Mouse (Mus musculus): ENCODE results near the gene Atp6v1fnb. TPM values are rescaled to one million over a fixed set of nuclear protein-coding genes. Genes with fewer than 3 reads are reported as not detected.

Atp6v1fnb gene
- total and polyA plus RNA-seq, 3 experiments: 1.3 TPM; not detected in 2

DNA sequence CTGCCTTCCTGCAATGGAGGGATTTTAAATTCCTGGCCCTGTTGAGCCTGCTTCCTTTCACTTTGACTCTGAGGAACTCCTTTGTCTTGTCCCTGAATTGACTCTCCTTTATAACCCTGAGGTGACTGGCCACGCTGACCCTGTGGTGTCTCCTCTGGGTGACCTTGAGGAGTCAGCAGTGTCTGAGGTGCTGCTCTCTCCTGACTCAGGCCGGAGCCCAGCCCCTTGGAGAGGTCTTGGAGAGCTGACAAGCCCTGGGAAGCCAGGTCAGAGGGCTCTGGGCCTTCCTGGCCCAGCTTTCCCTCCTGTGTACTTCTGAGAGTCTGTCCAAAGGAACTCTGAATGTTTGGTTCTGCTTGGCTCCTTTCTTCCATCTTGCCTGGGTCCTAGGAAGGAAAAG is 3.5 kb downstream of the Atp6v1fnb start:
- TF ChIP-seq TAL1 (conservative IDR thresholded peaks at IDR 0.05; ENCODE audit: low read depth, low read length) (no peak), GATA2 (IDR thresholded peaks at IDR 0.05; ENCODE audit: borderline replicate concordance, low read depth, low read length) (no peak), GATA1 (IDR thresholded peaks at IDR 0.05; ENCODE audit: borderline replicate concordance, low read length) (no peak), CTCF (IDR thresholded peaks at IDR 0.05; ENCODE audit: low read depth, low read length) (no peak), POLR2AphosphoS5 (IDR thresholded peaks at IDR 0.05; ENCODE audit: insufficient replicate concordance, low read depth, low read length) (no peak)
- peaks cover 18% of the 10 kb centered on the region for H3K4me1 ChIP-seq (ENCODE audit: insufficient read depth, low read depth, low read length)
- H3K4me3 ChIP-seq (ENCODE audit: low read depth, low read length): no peak overlapping the region
- H3K27me3 ChIP-seq (ENCODE audit: insufficient read depth, low read length): peaks cover 41% of the 10 kb centered on the region
- no peaks in the 10 kb centered on the region for H3K9me3 ChIP-seq (replicated peaks)
- DNase-seq (ENCODE audit: low spot score) (no peak), ATAC-seq (ENCODE audit: extremely low read depth, insufficient number of reproducible peaks, low FRiP score, poor library complexity, severe bottlenecking) (no peak)
- H3K36me3 ChIP-seq (replicated peaks): peaks cover 38% of the 10 kb centered on the region

DNA sequence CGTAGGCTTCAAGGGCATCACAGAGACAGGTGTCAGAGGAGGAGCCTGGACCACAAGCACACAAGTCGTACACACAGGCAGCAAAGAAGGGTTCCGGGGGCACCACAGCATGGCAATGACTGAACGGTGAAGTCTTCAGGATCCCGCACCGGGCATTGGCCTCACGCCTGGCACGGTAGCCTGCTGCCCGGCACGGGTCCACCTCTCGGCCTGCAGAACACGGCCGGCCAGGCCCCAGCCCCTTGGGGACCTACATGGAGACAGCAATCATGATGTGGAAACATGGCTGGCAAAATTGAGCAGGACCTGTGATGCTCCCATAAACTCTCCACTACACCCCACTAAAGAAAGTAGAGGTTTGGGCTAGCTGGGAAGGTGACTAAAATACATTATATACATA is 11.5 kb downstream of the Atp6v1fnb start:
- Histone ChIP-seq H3K27me3 (ENCODE audit: insufficient read depth, low read length) (peaks cover 75% of the 10 kb centered on the region), H3K9me3 (replicated peaks) (no peaks in the 10 kb centered on the region), H3K36me3 (replicated peaks) (no peaks in the 10 kb centered on the region), H3K4me3 (ENCODE audit: low read depth, low read length) (no peak overlapping the region), H3K4me1 (ENCODE audit: insufficient read depth, low read depth, low read length) (peaks cover 24% of the 10 kb centered on the region)
- ATAC-seq (ENCODE audit: extremely low read depth, insufficient number of reproducible peaks, low FRiP score, poor library complexity, severe bottlenecking) (no peak), DNase-seq (ENCODE audit: low spot score) (no peak)
- TF ChIP-seq GATA1 (IDR thresholded peaks at IDR 0.05; ENCODE audit: borderline replicate concordance, low read length) (no peak), GATA2 (IDR thresholded peaks at IDR 0.05; ENCODE audit: borderline replicate concordance, low read depth, low read length) (no peak), TAL1 (conservative IDR thresholded peaks at IDR 0.05; ENCODE audit: low read depth, low read length) (no peak), POLR2AphosphoS5 (IDR thresholded peaks at IDR 0.05; ENCODE audit: insufficient replicate concordance, low read depth, low read length) (no peak)

DNA sequence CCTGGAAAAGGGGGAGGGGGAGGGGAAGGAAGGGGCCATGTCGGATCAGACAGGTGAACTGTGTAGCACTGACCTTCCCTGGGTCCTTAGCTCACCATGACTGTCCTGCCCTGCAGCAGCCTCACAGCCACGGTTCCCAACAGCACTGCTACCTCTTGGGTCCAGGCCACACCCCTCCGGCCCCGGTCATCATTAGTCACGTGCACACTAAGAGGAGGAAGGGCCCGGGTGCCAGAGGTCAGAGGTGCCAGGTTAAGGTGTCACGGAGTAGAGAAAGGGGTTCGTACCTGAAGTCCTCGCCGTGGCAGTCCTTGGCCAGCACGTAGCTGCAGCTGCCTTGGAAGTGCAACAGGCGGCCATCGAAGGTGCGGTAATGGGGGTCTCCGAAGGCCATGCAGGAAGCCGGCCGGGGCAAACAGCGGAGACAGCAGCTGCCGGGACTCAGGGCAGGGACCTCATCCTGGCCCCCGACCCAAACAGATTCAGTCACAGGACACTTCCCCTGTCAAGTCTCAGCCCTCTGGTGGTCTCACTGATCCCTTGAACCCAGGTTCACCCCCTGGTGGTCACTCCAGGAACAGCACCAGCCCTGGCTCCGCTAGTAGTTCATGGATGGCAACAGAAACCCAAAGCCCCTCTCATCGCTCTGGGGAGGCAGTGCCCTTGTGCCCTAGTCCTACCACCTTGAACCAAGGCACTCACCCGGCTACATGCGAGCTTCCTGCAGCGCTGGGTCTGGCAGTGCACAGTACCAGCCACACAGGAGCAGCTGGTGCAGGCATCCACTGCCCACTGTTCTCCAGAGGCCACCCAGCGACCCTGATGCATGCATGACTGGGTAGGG is 13.7 kb downstream of the Atp6v1fnb start:
- ATAC-seq (ENCODE audit: extremely low read depth, insufficient number of reproducible peaks, low FRiP score, poor library complexity, severe bottlenecking): no peak
- Histone ChIP-seq H3K9me3 (replicated peaks) (no peaks in the 10 kb centered on the region), H3K4me1 (ENCODE audit: insufficient read depth, low read depth, low read length) (peaks cover 24% of the 10 kb centered on the region), H3K27me3 (ENCODE audit: insufficient read depth, low read length) (peaks cover 71% of the 10 kb centered on the region), H3K4me3 (ENCODE audit: low read depth, low read length) (peak overlapping the region; percentile 20; the same call in 1 of the 2 replicates), H3K36me3 (replicated peaks) (no peaks in the 10 kb centered on the region)
- TF ChIP-seq CTCF (IDR thresholded peaks at IDR 0.05; ENCODE audit: low read depth, low read length): peak; percentile 87
- no peak for TF ChIP-seq GATA2 (IDR thresholded peaks at IDR 0.05; ENCODE audit: borderline replicate concordance, low read depth, low read length)
- peak; percentile 55 for DNase-seq (ENCODE audit: low spot score)

DNA sequence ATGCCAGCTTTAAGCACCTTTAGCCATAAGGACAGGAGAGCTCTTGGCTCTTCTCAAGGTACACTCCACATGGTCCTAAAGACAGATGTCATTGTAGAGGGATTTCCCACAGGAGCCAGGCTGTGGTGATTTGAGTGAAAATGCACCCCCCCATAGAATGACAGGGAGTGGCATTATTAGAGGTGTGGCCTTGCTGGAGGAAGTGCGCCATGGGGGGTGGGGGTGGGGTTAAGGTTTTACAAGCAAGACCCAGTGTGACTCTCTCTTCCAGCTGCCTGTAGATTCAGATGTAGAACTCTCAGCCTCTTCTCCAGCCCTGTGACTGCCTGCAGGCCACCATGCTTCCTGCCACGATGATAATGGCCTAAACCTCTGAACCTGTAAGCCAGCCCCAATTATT is 14.7 kb downstream of the Atp6v1fnb start:
- Histone ChIP-seq H3K27me3 (ENCODE audit: insufficient read depth, low read length) (peaks cover 75% of the 10 kb centered on the region), H3K4me3 (ENCODE audit: low read depth, low read length) (no peak overlapping the region), H3K4me1 (ENCODE audit: insufficient read depth, low read depth, low read length) (peaks cover 24% of the 10 kb centered on the region), H3K36me3 (replicated peaks) (no peaks in the 10 kb centered on the region), H3K9me3 (replicated peaks) (no peaks in the 10 kb centered on the region)
- ATAC-seq (ENCODE audit: extremely low read depth, insufficient number of reproducible peaks, low FRiP score, poor library complexity, severe bottlenecking): no peak
- no peak for DNase-seq (ENCODE audit: low spot score)
- TF ChIP-seq POLR2AphosphoS5 (IDR thresholded peaks at IDR 0.05; ENCODE audit: insufficient replicate concordance, low read depth, low read length): no peak
- no peak for TF ChIP-seq GATA1 (IDR thresholded peaks at IDR 0.05; ENCODE audit: borderline replicate concordance, low read length)
- TF ChIP-seq CTCF (IDR thresholded peaks at IDR 0.05; ENCODE audit: low read depth, low read length): no peak
- TF ChIP-seq TAL1 (conservative IDR thresholded peaks at IDR 0.05; ENCODE audit: low read depth, low read length): no peak
- no peak for TF ChIP-seq GATA2 (IDR thresholded peaks at IDR 0.05; ENCODE audit: borderline replicate concordance, low read depth, low read length)

DNA sequence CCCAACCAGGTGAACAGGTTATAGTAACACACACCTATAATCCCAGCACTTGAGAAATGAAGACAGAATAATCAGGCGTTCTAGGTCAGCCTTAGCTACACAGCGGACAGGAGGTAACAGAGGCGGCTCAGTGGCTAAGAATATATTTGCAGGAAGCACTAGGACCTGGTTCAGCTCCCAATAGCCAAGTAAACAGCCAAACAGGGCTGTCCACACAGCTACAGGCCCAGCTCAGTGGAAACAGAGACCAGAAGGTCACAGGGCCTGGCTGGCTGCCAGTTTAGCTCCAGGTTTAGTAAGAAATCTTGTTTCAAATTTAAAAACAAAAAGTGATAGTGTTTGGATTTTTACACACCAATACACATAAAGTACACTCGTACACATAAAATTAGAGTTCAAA is 22.9 kb downstream of the Atp6v1fnb start:
- Histone ChIP-seq H3K9me3 (replicated peaks) (no peaks in the 10 kb centered on the region), H3K4me3 (ENCODE audit: low read depth, low read length) (no peak overlapping the region), H3K4me1 (ENCODE audit: insufficient read depth, low read depth, low read length) (peaks cover 5% of the 10 kb centered on the region; the same call in 1 of the 2 replicates), H3K36me3 (replicated peaks) (no peaks in the 10 kb centered on the region), H3K27me3 (ENCODE audit: insufficient read depth, low read length) (peaks cover 60% of the 10 kb centered on the region)
- no peak for ATAC-seq (ENCODE audit: extremely low read depth, insufficient number of reproducible peaks, low FRiP score, poor library complexity, severe bottlenecking)
- no peak for TF ChIP-seq POLR2AphosphoS5 (IDR thresholded peaks at IDR 0.05; ENCODE audit: insufficient replicate concordance, low read depth, low read length)
- no peak for TF ChIP-seq GATA2 (IDR thresholded peaks at IDR 0.05; ENCODE audit: borderline replicate concordance, low read depth, low read length)
- DNase-seq (ENCODE audit: low spot score): no peak

DNA sequence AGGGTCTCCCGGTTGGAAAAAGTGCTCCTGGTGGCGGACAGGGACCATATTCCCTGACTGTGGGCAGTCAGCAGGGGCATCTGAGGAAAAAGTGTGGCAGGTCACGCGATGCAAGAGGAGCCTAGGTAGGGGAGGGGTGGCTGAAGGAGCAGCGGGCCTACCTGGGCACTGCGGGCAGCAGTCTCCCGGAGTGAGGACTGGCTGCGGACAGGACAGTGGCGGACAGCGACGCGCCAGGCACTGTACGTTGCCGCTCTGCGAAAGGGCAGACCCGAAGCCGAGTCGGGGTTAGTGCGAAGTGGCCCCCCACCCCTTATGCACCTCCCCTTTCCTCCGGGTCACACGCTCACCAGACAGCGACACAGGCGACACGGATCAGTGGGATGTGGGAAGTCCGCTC is 25.0 kb downstream of the Atp6v1fnb start:
- Histone ChIP-seq H3K27me3 (ENCODE audit: insufficient read depth, low read length) (peaks cover 46% of the 10 kb centered on the region), H3K4me3 (ENCODE audit: low read depth, low read length) (no peak overlapping the region), H3K36me3 (replicated peaks) (no peaks in the 10 kb centered on the region), H3K4me1 (ENCODE audit: insufficient read depth, low read depth, low read length) (peaks cover 16% of the 10 kb centered on the region), H3K9me3 (replicated peaks) (no peaks in the 10 kb centered on the region)
- DNase-seq (ENCODE audit: low spot score) (no peak), ATAC-seq (ENCODE audit: extremely low read depth, insufficient number of reproducible peaks, low FRiP score, poor library complexity, severe bottlenecking) (no peak)
- TF ChIP-seq TAL1 (conservative IDR thresholded peaks at IDR 0.05; ENCODE audit: low read depth, low read length) (no peak), POLR2AphosphoS5 (IDR thresholded peaks at IDR 0.05; ENCODE audit: insufficient replicate concordance, low read depth, low read length) (no peak), GATA2 (IDR thresholded peaks at IDR 0.05; ENCODE audit: borderline replicate concordance, low read depth, low read length) (no peak), GATA1 (IDR thresholded peaks at IDR 0.05; ENCODE audit: borderline replicate concordance, low read length) (no peak), CTCF (IDR thresholded peaks at IDR 0.05; ENCODE audit: low read depth, low read length) (no peak)
